Mouse (Mus musculus): Measurements from ENCODE around the gene Slc12a5. TPM values are rescaled to one million over a fixed set of nuclear protein-coding genes. Genes with fewer than 3 reads are reported as not detected.

The Slc12a5 gene
- total RNA-seq, 1 experiment from 2014 or later = 8.7 TPM

DNA sequence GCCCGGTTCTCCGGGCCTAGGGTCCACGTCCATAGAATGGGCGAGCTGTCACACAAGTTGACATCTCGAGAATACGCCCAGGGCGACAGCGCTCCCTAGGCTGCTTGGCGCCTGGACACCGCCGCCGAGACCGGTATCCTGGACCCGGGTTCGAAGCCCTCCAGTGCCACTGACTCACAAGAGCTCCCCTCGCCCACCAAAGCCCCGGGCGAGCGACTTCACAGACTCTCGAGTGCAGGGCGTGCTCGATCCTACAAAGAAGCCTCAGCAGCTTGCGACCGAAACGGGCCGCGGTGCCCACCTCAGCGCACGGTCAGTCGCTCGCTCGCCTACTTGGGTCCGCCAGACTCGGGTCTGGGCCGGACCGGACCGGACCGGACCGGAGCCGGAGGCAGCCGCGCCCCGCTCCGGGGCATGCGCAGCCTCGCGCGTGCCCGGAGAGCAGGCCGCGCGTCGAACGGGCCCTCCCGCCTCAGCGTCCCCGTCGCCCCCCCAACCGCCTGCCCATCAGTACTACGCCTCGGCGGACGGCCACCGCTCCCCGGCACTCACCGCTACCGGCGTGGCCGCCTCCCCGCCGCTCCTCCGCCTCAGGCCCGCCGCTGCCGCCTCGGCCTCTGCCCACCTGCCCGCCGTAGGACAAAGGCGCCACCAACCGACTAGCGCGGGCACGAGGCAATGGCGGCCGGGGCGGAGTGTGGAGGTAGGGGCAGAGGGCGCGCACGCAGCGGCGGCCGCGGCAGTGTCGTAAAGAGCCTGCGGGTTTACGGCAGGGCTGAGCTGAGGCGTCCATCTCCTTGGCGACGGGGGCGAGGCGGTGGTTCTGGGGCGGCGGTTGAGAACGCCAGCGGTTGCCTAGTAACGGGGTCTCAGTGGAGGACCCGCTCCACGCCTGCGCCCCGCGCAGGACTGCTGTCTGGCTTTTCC lies 73.8 kb downstream of the Slc12a5 start, which contains the start of gene Ncoa5:
Gene Ncoa5, minus strand, starts transcription at position 737 of the 927 bp plus-strand sequence.
- DNase-seq = peak; percentile 99

DNA sequence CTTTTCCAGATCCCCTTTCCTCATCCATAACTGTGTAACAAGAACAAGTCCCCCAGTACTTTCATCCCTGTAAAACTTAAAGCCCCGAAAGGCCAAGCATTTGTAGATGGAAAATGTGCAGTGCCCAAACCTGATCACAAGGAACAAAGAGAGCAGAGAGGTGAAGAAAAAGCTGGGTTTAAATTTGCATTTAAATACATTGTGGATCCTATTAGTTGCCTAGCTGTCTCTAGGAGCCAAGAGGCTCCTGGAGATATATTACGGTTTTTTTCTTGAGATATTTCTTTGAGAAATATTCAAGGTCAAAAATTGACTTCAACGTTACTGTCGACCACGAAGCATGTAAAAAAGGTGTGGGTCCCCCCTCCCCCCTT lies 74.4 kb downstream of the Slc12a5 start:
- no peak for DNase-seq

DNA sequence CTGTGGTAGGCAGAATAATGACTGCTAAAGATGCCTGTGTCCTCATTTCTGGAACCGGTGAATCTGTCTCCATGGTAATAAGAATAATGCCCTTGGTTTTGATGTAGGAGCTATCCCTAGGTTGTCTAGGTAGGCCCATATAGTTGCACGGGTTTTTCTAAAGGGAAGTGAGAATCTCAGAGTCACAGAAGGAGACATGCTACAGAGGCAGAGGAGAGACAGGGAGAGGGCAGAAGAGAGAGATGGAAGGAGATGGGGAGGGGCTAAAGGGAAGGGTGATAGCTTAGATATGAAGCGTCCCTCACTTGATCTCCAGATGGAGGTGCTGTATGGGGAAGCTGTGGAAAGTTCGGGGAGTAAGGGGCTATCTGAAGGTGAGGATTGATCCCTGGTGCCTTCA lies 76.8 kb downstream of the Slc12a5 start:
- DNase-seq = no peak

DNA sequence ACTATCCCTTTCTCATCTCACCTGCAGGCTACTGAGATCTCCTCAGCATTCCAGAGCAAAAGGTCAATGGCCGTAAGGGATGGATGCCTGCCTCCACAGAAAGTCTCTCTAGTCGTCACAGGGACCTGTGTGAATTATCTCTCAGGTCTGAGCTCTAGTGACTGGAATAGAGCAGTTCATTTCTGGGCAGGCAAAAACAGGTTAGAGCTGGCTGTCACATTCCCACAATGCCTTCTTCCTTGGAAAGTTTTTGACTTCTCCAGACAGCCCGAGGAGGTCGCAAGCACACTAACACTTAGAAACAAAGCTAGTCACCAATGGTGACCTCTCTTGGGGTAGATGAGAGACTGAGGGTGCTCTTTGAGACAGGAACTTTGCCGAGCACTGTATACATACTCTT lies 81.5 kb downstream of the Slc12a5 start:
- no peak for DNase-seq

DNA sequence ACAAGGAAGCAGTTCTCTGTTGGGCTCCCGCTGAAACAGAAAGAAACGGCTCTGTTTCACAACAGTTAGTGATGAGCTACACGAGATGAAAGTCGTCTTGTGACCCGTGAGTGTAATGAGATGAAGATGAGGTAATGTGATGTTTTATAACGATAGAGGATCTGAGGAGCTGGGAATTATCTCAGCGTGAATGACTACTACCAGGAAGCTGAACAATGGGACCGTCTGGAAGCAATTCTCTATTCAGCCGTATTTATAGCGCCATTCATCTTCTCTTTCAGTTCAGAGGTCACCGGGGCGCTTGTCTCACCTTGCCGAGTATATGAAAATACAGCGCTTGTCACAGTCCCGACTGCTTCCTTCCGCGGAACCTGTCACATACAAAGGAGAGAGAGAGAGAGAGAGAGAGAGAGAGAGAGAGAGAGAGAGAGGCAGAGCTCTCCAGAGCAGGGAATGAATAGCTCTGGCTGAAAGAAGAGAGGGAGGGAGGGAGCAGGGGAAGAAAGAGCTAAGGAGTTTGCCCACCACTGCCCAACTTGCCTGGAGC lies 82.6 kb downstream of the Slc12a5 start:
- no peak for DNase-seq

DNA sequence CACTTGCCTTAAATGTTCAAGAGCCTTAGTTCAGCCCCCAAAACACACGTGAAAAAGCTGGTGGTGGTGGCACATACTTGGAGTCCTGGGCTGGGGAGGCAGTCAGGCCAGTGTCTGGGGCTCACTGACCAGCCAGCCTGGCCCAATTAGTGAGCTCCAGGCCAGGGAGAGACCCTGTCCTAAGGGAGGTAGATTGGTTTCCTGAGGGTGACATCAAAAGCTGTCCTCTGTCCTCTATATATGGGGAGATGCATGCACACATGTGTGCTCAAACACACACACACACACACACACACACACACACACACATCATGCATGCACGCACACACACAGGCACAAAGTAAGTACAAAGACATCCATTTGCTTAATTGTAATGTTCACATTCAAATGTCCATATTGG lies 83.1 kb downstream of the Slc12a5 start:
- no peak for DNase-seq

DNA sequence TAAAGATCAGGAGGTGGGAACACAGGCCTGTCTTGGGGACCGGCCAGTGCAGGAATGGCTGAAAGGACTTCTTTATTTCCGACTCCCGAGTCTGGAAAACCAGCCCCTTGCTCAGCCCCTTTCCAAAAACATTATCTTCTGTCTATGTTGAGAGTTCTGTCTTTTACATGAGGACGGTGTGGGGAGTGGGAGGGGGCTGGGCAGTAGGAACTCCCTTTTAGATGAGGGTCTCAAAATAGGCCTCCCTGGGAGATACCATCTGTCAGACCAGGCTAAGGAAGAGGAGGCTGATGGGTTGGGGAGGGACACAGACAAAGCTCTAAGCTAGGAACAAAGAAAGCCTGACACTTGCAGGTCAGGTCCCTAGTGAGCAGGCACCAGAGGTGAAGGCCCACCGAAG lies 88.4 kb downstream of the Slc12a5 start:
- DNase-seq = no peak

Other genes starting within 250 kb of the Slc12a5 start
- gene Spint5, start 245.5 kb upstream of the Slc12a5 start, total RNA-seq (2021) = not detected in 2 replicates
- 0.59 TPM in 1 of 2 replicates, not detected in the other for gene Wfdc3, start 214.9 kb upstream of the Slc12a5 start, total RNA-seq (2021)
- 39.6 and 47.3 TPM in 2 replicates for gene Dnttip1, start 214.8 kb upstream of the Slc12a5 start, total RNA-seq (2021)
- gene Ube2c, start 190.9 kb upstream of the Slc12a5 start, total RNA-seq (2021) = 32.1 and 36.0 TPM in 2 replicates
- 1.0 TPM in 1 of 2 replicates, not detected in the other for gene Tnnc2, start 180.8 kb upstream of the Slc12a5 start, total RNA-seq (2021)
- 35.7 and 46.2 TPM in 2 replicates for gene Snx21, start 175.0 kb upstream of the Slc12a5 start, total RNA-seq (2021)
- gene Acot8, start 155.9 kb upstream of the Slc12a5 start, total RNA-seq (2021) = 25.7 and 28.9 TPM in 2 replicates
- gene Zswim3, start 155.7 kb upstream of the Slc12a5 start, total RNA-seq (2021) = 4.9 and 5.1 TPM in 2 replicates
- 7.0 and 8.9 TPM in 2 replicates for gene Zswim1, start 138.1 kb upstream of the Slc12a5 start, total RNA-seq (2021)
- gene Spata25, start 132.3 kb upstream of the Slc12a5 start, total RNA-seq (2021) = not detected in 2 replicates
- 104 and 116 TPM in 2 replicates for gene Ctsa, start 127.9 kb upstream of the Slc12a5 start, total RNA-seq (2021)
- gene Neurl2, start 127.3 kb upstream of the Slc12a5 start, total RNA-seq (2021) = 2.4 and 3.5 TPM in 2 replicates
- gene Pltp, start 103.1 kb upstream of the Slc12a5 start, total RNA-seq (2021) = 35.4 and 36.2 TPM in 2 replicates
- 42.3 and 54.0 TPM in 2 replicates for gene Pcif1, start 81.5 kb upstream of the Slc12a5 start, total RNA-seq (2021)
- gene Zfp335, start 49.0 kb upstream of the Slc12a5 start, total RNA-seq (2021) = 17.3 and 19.4 TPM in 2 replicates
- 1.7 and 2.0 TPM in 2 replicates for gene Mmp9, start 20.0 kb upstream of the Slc12a5 start, total RNA-seq (2021)
- 37.6 and 40.5 TPM in 2 replicates for gene Ncoa5, start 74.1 kb downstream of the Slc12a5 start, total RNA-seq (2021)
- gene Cd40, start 94.8 kb downstream of the Slc12a5 start, total RNA-seq (2021) = 3.3 and 6.5 TPM in 2 replicates
- gene 1700025C18Rik, start 129.9 kb downstream of the Slc12a5 start, total RNA-seq (2021) = not detected in 2 replicates